8 mouse cellular contexts compared by ENCODE assay signal in genomic region chr6:125954965-125955364, GRCm38 (mm10).
DNase-seq lines count a peak whose midpoint lies in the region; ATAC-seq lines count a peak whose summit lies in the region.
"Had no signal": no experiment of that assay in that cellular context is flagged by ENCODE, and none has a peak within 500 bp of the region (broad histone marks: within the 10 kb centered on the region; RNA-seq: fewer than 3 reads in every experiment).

No protein-coding gene starts in this region.

- peak; percentile 29 for DNase-seq in kidney, adult 18-20 months
- no peak for DNase-seq in kidney, adult 11 months
- peak; percentile 66 to 67 for DNase-seq in cerebellum, postnatal 10 days
- peak; percentile 14 to 15 for DNase-seq in frontal cortex, postnatal 25 days (ENCODE audit: low spot score in 2 of 2)
- DNase-seq in layer of hippocampus, postnatal 25 days (ENCODE audit: extremely low spot score in 1 of 2, low spot score in 1 of 2): peak; percentile 15 to 50
- DNase-seq in gastrocnemius, adult 18-20 months (ENCODE audit: low spot score): no peak

- 27% methylated on average over 3 of the region's 3 CpGs for WGBS in neural tube, embryonic 14.5 days

- no peaks in the 10 kb centered on the region for H3K9me3 ChIP-seq in neural tube, embryonic 14.5 days (ENCODE audit: control insufficient read depth, low read length)
- H3K9me3 ChIP-seq: stomach, embryonic 15.5 days had no signal

- ATAC-seq in neural tube, embryonic 14.5 days (ENCODE audit: low read depth): peak; percentile 54

- no peak overlapping the region for H3K4me3 ChIP-seq in neural tube, embryonic 14.5 days (ENCODE audit: low read depth, low read length)
- H3K4me3 ChIP-seq: stomach, embryonic 15.5 days had no signal

- no peak overlapping the region for H3K9ac ChIP-seq in neural tube, embryonic 14.5 days (replicated peaks; ENCODE audit: low read depth, low read length)
- H3K9ac ChIP-seq: stomach, embryonic 15.5 days had no signal

- H3K4me2 ChIP-seq in neural tube, embryonic 14.5 days (ENCODE audit: low read depth, low read length): no peak overlapping the region
- H3K4me2 ChIP-seq: stomach, embryonic 15.5 days had no signal

- no peaks in the 10 kb centered on the region for H3K36me3 ChIP-seq in neural tube, embryonic 14.5 days (ENCODE audit: control insufficient read depth, insufficient read depth, low read length)
- H3K36me3 ChIP-seq: stomach, embryonic 15.5 days had no signal

- no peaks in the 10 kb centered on the region for H3K4me1 ChIP-seq in neural tube, embryonic 14.5 days (ENCODE audit: control insufficient read depth, insufficient read depth, low read length)
- H3K4me1 ChIP-seq: stomach, embryonic 15.5 days had no signal

- H3K27me3 ChIP-seq in neural tube, embryonic 14.5 days (ENCODE audit: control insufficient read depth, insufficient read depth, low read length): no peaks in the 10 kb centered on the region
- H3K27me3 ChIP-seq: stomach, embryonic 15.5 days had no signal

- H3K27ac ChIP-seq in neural tube, embryonic 14.5 days (ENCODE audit: low read depth, low read length): no peak overlapping the region
- H3K27ac ChIP-seq: stomach, embryonic 15.5 days had no signal

Comparison
In these comparisons a context has a peak if more than half of its experiments do, and no peak if none do; other contexts are left out.
1. DNase-seq: peak in kidney, adult 18-20 months (single experiment), cerebellum, postnatal 10 days (2 of 2), frontal cortex, postnatal 25 days (2 of 2) and layer of hippocampus, postnatal 25 days (2 of 2); none in kidney, adult 11 months (single experiment) and gastrocnemius, adult 18-20 months (single experiment).